8 mouse cellular contexts compared by ENCODE assay signal in genomic region chr13:98926213-98926957, GRCm38 (mm10). TPM values are rescaled to one million over a fixed set of nuclear protein-coding genes. Genes with fewer than 3 reads are reported as not detected.
DNase-seq lines count a peak whose midpoint lies in the region; ATAC-seq and TF ChIP-seq lines count a peak whose summit lies in the region.

Gene Tnpo1, minus strand, starts transcription at chr13:98926384.

- H3K4me1 ChIP-seq in hindbrain, embryonic 16.5 days (ENCODE audit: control insufficient read depth, insufficient read depth, low read depth, low read length), result peaks cover 14% of the 10 kb centered on the region

- H3K36me3 ChIP-seq in hindbrain, embryonic 16.5 days (ENCODE audit: control insufficient read depth, insufficient read depth, low read length), result no peaks in the 10 kb centered on the region

- H3K27me3 ChIP-seq in hindbrain, embryonic 16.5 days (replicated peaks; ENCODE audit: control insufficient read depth, insufficient read depth, low read length), result no peaks in the 10 kb centered on the region

- intact Hi-C loops in left cerebral cortex, adult 2 months (cut with DNase I), result loop anchor here (10.0 kb wide), 1 partner anchor 128 kb away; no protein-coding TSS in a partner anchor

- peak within 1 kb of the TSS; percentile 66 for H3K4me2 ChIP-seq in hindbrain, embryonic 16.5 days (ENCODE audit: low read length)

- H3K27ac ChIP-seq in hindbrain, embryonic 16.5 days (ENCODE audit: low read depth, low read length), result peak within 1 kb of the TSS; percentile 99
- H3K27ac ChIP-seq in left cerebral cortex, adult 2 months, result peak within 1 kb of the TSS; percentile 96

- under 1% methylated on average over 60 of the region's 75 CpGs for WGBS in hindbrain, embryonic 16.5 days

- no peak for TF ChIP-seq CTCF in left cerebral cortex, adult 2 months (IDR thresholded peaks at IDR 0.05)

- H3K9me3 ChIP-seq in hindbrain, embryonic 16.5 days (ENCODE audit: control insufficient read depth, low read length), result no peaks in the 10 kb centered on the region

- ATAC-seq in hindbrain, embryonic 16.5 days, result peak; percentile 97
- ATAC-seq in megakaryocyte, adult 5-6 weeks (ENCODE audit: poor library complexity, severe bottlenecking), result peak; percentile 90

- H3K9ac ChIP-seq in hindbrain, embryonic 16.5 days (ENCODE audit: low read depth, low read length), result peak within 1 kb of the TSS; percentile 100

- peak; percentile 85 for DNase-seq in T-cell, adult 2 months (ENCODE audit: low spot score)
- peak; percentile 89 to 93 for DNase-seq in cerebellum, postnatal 36 days
- DNase-seq in gastrocnemius, adult 18-20 months (ENCODE audit: low spot score), result peak; percentile 92
- peak; percentile 92 to 93 for DNase-seq in left cerebral cortex, adult 2 months (ENCODE audit: extremely low spot score in 1 of 2, low spot score in 2 of 2)
- DNase-seq in right cerebral cortex, adult 2 months (ENCODE audit: low spot score in 2 of 2), result peak; percentile 86 to 88
- peak; percentile 94 for DNase-seq in urinary bladder, postnatal 14 days (ENCODE audit: low spot score)

- peak within 1 kb of the TSS; percentile 100 for H3K4me3 ChIP-seq in hindbrain, embryonic 16.5 days (ENCODE audit: low read length)
- H3K4me3 ChIP-seq in left cerebral cortex, adult 2 months, result peak within 1 kb of the TSS; percentile 98

RNA-seq across cellular contexts. Expression of gene Tnpo1, which starts in this region (rescaled TPM):
- 10 to 100 TPM; 26.9 to 36.5 TPM for total RNA-seq in gastrocnemius, adult 18-20 months (2021)
- polyA plus RNA-seq in hindbrain, embryonic 16.5 days (2015; fragmentation: Nextera tagmentation; extraction: Ambion mirVana), result 36.2 and 41.4 TPM in 2 replicates
- 10 to 100 TPM; 66.9 to 67.5 TPM for total RNA-seq in left cerebral cortex, adult 2 months (2021)
- 81.2 and 94.3 TPM in 2 replicates for total RNA-seq in megakaryocyte, adult 5-6 weeks (2015)
- total RNA-seq in megakaryocyte, adult 5-6 weeks (2017), result 87.9 and 89.8 TPM in 2 replicates

Comparison
In these comparisons a context has a peak if more than half of its experiments do, and no peak if none do; other contexts are left out.
1. Peak in every context shown above with its lines: DNase-seq, ATAC-seq, H3K4me3 ChIP-seq and H3K27ac ChIP-seq.